Mouse (Mus musculus) kidney, embryonic 14.5 days (tissue): ENCODE measurements around the gene Flt3. TPM values are rescaled to one million over a fixed set of nuclear protein-coding genes. Genes with fewer than 3 reads are reported as not detected.
A peak's percentile ranks its signal among the peaks of the same experiment; 100 is the strongest.

Experiments used
- ATAC-seq: fragments of 200-750 bp; cut with Nextera tagmentation; 2 replicates; pipeline ENCODE4 v1.8.0; 2017; ENCODE audit warnings: moderate number of reproducible peaks, mild to moderate bottlenecking, moderate TSS enrichment, moderate library complexity; ENCODE audit not compliant: low FRiP score, low TSS enrichment
- H3K27ac ChIP-seq: fragments of 300-500 bp; sonication (generic); 2 replicates; pipeline ENCODE4 v1.5.1; 2014; ENCODE audit warnings: low read depth, mild to moderate bottlenecking, low read length, moderate library complexity, mixed read lengths
- H3K27me3 ChIP-seq: fragments of 300-500 bp; sonication (generic); 2 replicates; pipeline ENCODE4 v1.6.1; 2014; ENCODE audit warnings: mild to moderate bottlenecking, low read length; ENCODE audit not compliant: control insufficient read depth, insufficient read depth
- H3K36me3 ChIP-seq: fragments of 300-500 bp; sonication (generic); 2 replicates; pipeline ENCODE4 v1.6.1; 2014; ENCODE audit warnings: low read length, mixed read lengths; ENCODE audit not compliant: control insufficient read depth, insufficient read depth
- H3K4me1 ChIP-seq: fragments of 300-500 bp; sonication (generic); 2 replicates; pipeline ENCODE4 v1.6.1; 2014; ENCODE audit warnings: low read length, mixed read lengths; ENCODE audit not compliant: control insufficient read depth, insufficient read depth
- H3K4me2 ChIP-seq: fragments of 300-500 bp; sonication (generic); replicated peaks from 2 replicates; pipeline ENCODE4 v1.6.1; 2014; ENCODE audit warnings: low read depth, mild to moderate bottlenecking, low read length
- H3K4me3 ChIP-seq: fragments of 300-500 bp; sonication (generic); 2 replicates; pipeline ENCODE4 v1.5.1; 2014; ENCODE audit warnings: mild to moderate bottlenecking, low read length
- H3K9ac ChIP-seq: fragments of 300-500 bp; sonication (generic); 2 replicates; pipeline ENCODE4 v1.6.1; 2014; ENCODE audit warnings: low read depth, mild to moderate bottlenecking, low read length, moderate library complexity
- H3K9me3 ChIP-seq: fragments of 300-500 bp; sonication (generic); 2 replicates; pipeline ENCODE4 v1.6.1; 2016; ENCODE audit warnings: low read length; ENCODE audit not compliant: control insufficient read depth
- WGBS: fragments of 180-500 bp; shearing (Covaris S2); extraction: QIAGEN DNeasy Blood & Tissue Kit; methylation state at CpG from one replicate; pipeline ENCODE4 v1.1.7; 2014; 5-methylcytosine and 5-hydroxymethylcytosine counted together
- polyA plus RNA-seq: library from polyadenylated mRNA; unstranded; fragments of >200 nt; fragmentation: Nextera tagmentation; extraction: Ambion mirVana; gene quantifications from 2 replicates; pipeline ENCODE4 v1.2.1, GENCODE M21; 2014

Flt3 gene
- polyA plus RNA-seq, 1 experiment from 2014 or later: not detected

- under 1% methylated on average over 39 of the region's 39 CpGs for WGBS
- Histone ChIP-seq H3K4me1 (no peaks in the 10 kb centered on the region), H3K27ac (no peak overlapping the region), H3K4me3 (peak overlapping the region; percentile 7; the same call in 1 of the 2 replicates), H3K4me2 (no peak overlapping the region), H3K9me3 (no peaks in the 10 kb centered on the region), H3K9ac (no peak overlapping the region), H3K27me3 (peaks cover 91% of the 10 kb centered on the region), H3K36me3 (no peaks in the 10 kb centered on the region)
- ATAC-seq: no peak
Observed at GRCm38 (mm10) chr5:147314646-147315431, 85.5 kb downstream of the Flt3 start.

- peaks cover 99% of the 10 kb centered on the region for H3K27me3 ChIP-seq
- no peak overlapping the region for H3K9ac ChIP-seq
- no peak overlapping the region for H3K4me2 ChIP-seq
- H3K36me3 ChIP-seq: no peaks in the 10 kb centered on the region
- no peaks in the 10 kb centered on the region for H3K9me3 ChIP-seq
- no peak overlapping the region for H3K4me3 ChIP-seq
- ATAC-seq: no peak
- no peaks in the 10 kb centered on the region for H3K4me1 ChIP-seq
- WGBS: 2% methylated on average over 27 of the region's 27 CpGs
- no peak overlapping the region for H3K27ac ChIP-seq
Observed at GRCm38 (mm10) chr5:147312830-147313685, 87.2 kb downstream of the Flt3 start.

GRCm38 (mm10) chr5:147309786-147310185 lies 90.5 kb downstream of the Flt3 start:
- no peak overlapping the region for H3K9ac ChIP-seq
- no peaks in the 10 kb centered on the region for H3K9me3 ChIP-seq
- 0% methylated on average over 2 of the region's 2 CpGs for WGBS
- no peak overlapping the region for H3K4me2 ChIP-seq
- no peak for ATAC-seq
- H3K36me3 ChIP-seq: no peaks in the 10 kb centered on the region
- peaks cover 100% of the 10 kb centered on the region for H3K27me3 ChIP-seq
- no peak overlapping the region for H3K4me3 ChIP-seq
- no peak overlapping the region for H3K27ac ChIP-seq
- H3K4me1 ChIP-seq: no peaks in the 10 kb centered on the region

GRCm38 (mm10) chr5:147308451-147308850 lies 91.8 kb downstream of the Flt3 start:
- H3K9ac ChIP-seq: no peak overlapping the region
- H3K9me3 ChIP-seq: no peaks in the 10 kb centered on the region
- no peak overlapping the region for H3K27ac ChIP-seq
- 4% methylated on average over 9 of the region's 9 CpGs for WGBS
- no peaks in the 10 kb centered on the region for H3K36me3 ChIP-seq
- H3K4me3 ChIP-seq: no peak overlapping the region
- no peak for ATAC-seq
- H3K4me2 ChIP-seq: no peak overlapping the region
- H3K4me1 ChIP-seq: no peaks in the 10 kb centered on the region
- peaks cover 100% of the 10 kb centered on the region for H3K27me3 ChIP-seq

- under 1% methylated on average over 12 of the region's 12 CpGs for WGBS
- H3K4me2 ChIP-seq: no peak overlapping the region
- peaks cover 100% of the 10 kb centered on the region for H3K27me3 ChIP-seq
- H3K36me3 ChIP-seq: no peaks in the 10 kb centered on the region
- H3K4me1 ChIP-seq: no peaks in the 10 kb centered on the region
- no peak overlapping the region for H3K9ac ChIP-seq
- no peak overlapping the region for H3K27ac ChIP-seq
- no peak overlapping the region for H3K4me3 ChIP-seq
- H3K9me3 ChIP-seq: no peaks in the 10 kb centered on the region
- ATAC-seq: no peak
Observed at GRCm38 (mm10) chr5:147307398-147307785, 92.9 kb downstream of the Flt3 start.

- Histone ChIP-seq H3K4me1 (no peaks in the 10 kb centered on the region), H3K4me2 (peak within 1 kb of the TSS; percentile 2; the same call in 1 of the 2 replicates), H3K9ac (0 out of 2 replicates have a peak within 1 kb of the TSS, but pooled peaks have one; percentile 28), H3K27me3 (peaks cover 100% of the 10 kb centered on the region), H3K9me3 (no peaks in the 10 kb centered on the region), H3K4me3 (peak within 1 kb of the TSS; percentile 22), H3K27ac (no peak within 1 kb of the TSS), H3K36me3 (no peaks in the 10 kb centered on the region)
- ATAC-seq: peak; percentile 26; the same call in 1 of the 2 replicates
- WGBS: under 1% methylated on average over 62 of the region's 63 CpGs
Observed at GRCm38 (mm10) chr5:147306638-147307397, 93.5 kb downstream of the Flt3 start, which contains the start of gene Cdx2. Gene Cdx2 (minus strand): TSS chr5:147307270.

GRCm38 (mm10) chr5:147305856-147306637 lies 94.2 kb downstream of the Flt3 start:
- Histone ChIP-seq H3K9ac (peak overlapping the region; percentile 28; the same call in 1 of the 2 replicates), H3K4me1 (no peaks in the 10 kb centered on the region), H3K27ac (no peak overlapping the region), H3K4me2 (peak overlapping the region; percentile 2; the same call in 1 of the 2 replicates), H3K4me3 (peak overlapping the region; percentile 22), H3K36me3 (no peaks in the 10 kb centered on the region), H3K9me3 (no peaks in the 10 kb centered on the region), H3K27me3 (peaks cover 100% of the 10 kb centered on the region)
- under 1% methylated on average over 58 of the region's 58 CpGs for WGBS
- ATAC-seq: no peak

GRCm38 (mm10) chr5:147305166-147305565 lies 95.1 kb downstream of the Flt3 start:
- no peak overlapping the region for H3K9ac ChIP-seq
- H3K9me3 ChIP-seq: no peaks in the 10 kb centered on the region
- H3K27me3 ChIP-seq: peaks cover 100% of the 10 kb centered on the region
- peak overlapping the region; percentile 13; the same call in 1 of the 2 replicates for H3K4me3 ChIP-seq
- H3K4me2 ChIP-seq: no peak overlapping the region
- H3K27ac ChIP-seq: no peak overlapping the region
- ATAC-seq: no peak
- no peaks in the 10 kb centered on the region for H3K4me1 ChIP-seq
- H3K36me3 ChIP-seq: no peaks in the 10 kb centered on the region
- WGBS: 1% methylated on average over 16 of the region's 16 CpGs
